In the genomic region with DNA sequence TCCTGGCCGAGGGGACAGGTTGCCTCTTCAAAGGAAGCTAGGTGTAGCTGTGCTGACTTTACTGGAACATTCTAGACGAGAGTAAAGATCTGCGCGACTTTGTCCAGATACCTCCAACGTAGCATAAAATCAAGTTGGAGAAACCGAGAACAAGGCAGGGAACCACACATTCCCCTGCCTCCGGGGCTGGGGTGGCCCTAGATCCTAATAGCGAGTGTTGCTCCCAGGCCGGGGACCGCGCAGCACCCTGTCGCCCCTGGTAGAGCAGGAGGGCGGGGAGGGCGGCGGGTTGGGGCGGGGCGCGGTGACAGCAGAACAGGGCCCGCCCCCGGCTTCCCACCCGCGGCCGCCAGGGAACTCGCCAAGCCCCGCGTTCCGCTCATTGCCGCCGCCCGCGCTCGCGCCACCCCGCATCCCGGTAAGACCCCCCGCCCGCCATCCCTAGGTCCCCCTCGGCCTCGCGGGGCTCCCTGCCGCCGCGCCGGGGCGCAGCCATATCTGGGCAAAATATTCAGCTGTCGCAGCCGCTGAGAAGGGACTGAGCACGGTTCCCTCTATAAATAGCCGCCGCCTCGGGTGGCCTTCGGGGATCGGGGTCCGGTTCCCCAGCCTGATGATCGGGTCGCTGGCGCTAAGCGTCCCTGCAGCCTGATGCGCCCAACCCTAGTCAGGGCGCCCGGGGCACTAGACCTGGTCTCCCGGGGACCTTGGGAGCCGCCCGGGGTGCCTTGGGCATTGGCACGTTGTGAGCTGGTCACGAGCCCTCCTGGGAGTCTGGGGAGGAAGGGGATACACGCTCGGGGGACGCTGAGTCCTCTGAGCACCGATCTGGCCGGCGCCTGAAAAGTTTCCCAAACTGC, we compare ENCODE assay signal across 8 mouse cellular contexts. TPM values are rescaled to one million over a fixed set of nuclear protein-coding genes. Genes with fewer than 3 reads are reported as not detected.
DNase-seq lines count a peak whose midpoint lies in the region; ATAC-seq and TF ChIP-seq lines count a peak whose summit lies in the region.

A gene (plus strand): TSS at position 44 of the 860 bp plus-strand sequence.

- TF ChIP-seq POLR2A in small intestine, adult 2 months (IDR thresholded peaks at IDR 0.05; ENCODE audit: low read depth, low read length): no peak

- no peak within 1 kb of the TSS for H3K27ac ChIP-seq in intestine, embryonic 15.5 days
- no peak within 1 kb of the TSS for H3K27ac ChIP-seq in small intestine, adult 2 months (ENCODE audit: insufficient read depth, low read depth, low read length)

- peak within 1 kb of the TSS; percentile 53 for H3K9ac ChIP-seq in intestine, embryonic 15.5 days

- H3K4me3 ChIP-seq in intestine, embryonic 15.5 days (replicated peaks): peak within 1 kb of the TSS; percentile 63
- peak within 1 kb of the TSS; percentile 60 for H3K4me3 ChIP-seq in small intestine, adult 2 months (ENCODE audit: low read depth, low read length)

- peaks cover 20% of the 10 kb centered on the region; the same call in 1 of the 2 replicates for H3K4me1 ChIP-seq in intestine, embryonic 15.5 days (replicated peaks)
- H3K4me1 ChIP-seq in small intestine, adult 2 months (ENCODE audit: control insufficient read depth, insufficient read depth, insufficient read length, low read length): peaks cover 4% of the 10 kb centered on the region; the same call in 1 of the 2 replicates

- DNase-seq in embryo, embryonic 10.5 days (ENCODE audit: low spot score): peak; percentile 47
- no peak for DNase-seq in embryo, embryonic 10 days (ENCODE audit: low spot score)
- DNase-seq in embryo, embryonic 9.5 days (ENCODE audit: extremely low spot score): peak; percentile 55
- DNase-seq in left cerebral cortex, postnatal 4 days: peak; percentile 44

- peaks cover 38% of the 10 kb centered on the region for H3K27me3 ChIP-seq in intestine, embryonic 15.5 days (replicated peaks)
- peaks cover 15% of the 10 kb centered on the region for H3K27me3 ChIP-seq in small intestine, adult 2 months (ENCODE audit: control insufficient read depth, insufficient read depth, low read length)

- TF ChIP-seq CTCF in small intestine, adult 2 months (IDR thresholded peaks at IDR 0.05; ENCODE audit: extremely low read depth, insufficient read length, insufficient replicate concordance, low read depth, low read length): no peak

- peak; percentile 78 for ATAC-seq in granulocyte monocyte progenitor cell, adult 5-6 weeks (replicated peaks; ENCODE audit: poor library complexity, severe bottlenecking)
- peak; percentile 79 for ATAC-seq in intestine, embryonic 15.5 days
- ATAC-seq in megakaryocyte-erythroid progenitor cell, adult 5-6 weeks (replicated peaks; ENCODE audit: low FRiP score, low TSS enrichment, poor library complexity, severe bottlenecking): peak; percentile 52

- H3K36me3 ChIP-seq in intestine, embryonic 15.5 days: 0 out of 2 replicates have a peak, but pooled peaks cover 1% of the 10 kb centered on the region
- H3K36me3 ChIP-seq in small intestine, adult 2 months (ENCODE audit: control insufficient read depth, insufficient read depth, low read length): peaks cover 2% of the 10 kb centered on the region; the same call in 1 of the 2 replicates

- intact Hi-C loops in left cerebral cortex, postnatal 4 days (cut with DNase I): loop anchor here (10.0 kb wide), 1 partner anchor 86 kb away; no protein-coding TSS in a partner anchor

- WGBS in intestine, embryonic 15.5 days: under 1% methylated on average over 68 of the region's 72 CpGs
- under 1% methylated on average over 71 of the region's 72 CpGs for WGBS in small intestine, adult 2 months

- H3K9me3 ChIP-seq in intestine, embryonic 15.5 days: no peaks in the 10 kb centered on the region

- peak within 1 kb of the TSS; percentile 100 for H3K4me2 ChIP-seq in intestine, embryonic 15.5 days (replicated peaks)

RNA-seq across cellular contexts. Expression of the gene that starts here (rescaled TPM):
- not detected in 2 replicates for total RNA-seq in granulocyte monocyte progenitor cell, adult 5-6 weeks (2014; fragmentation: Nextera tagmentation)
- total RNA-seq in granulocyte monocyte progenitor cell, adult 5-6 weeks (2017): 0.04 TPM in 1 of 2 replicates, not detected in the other
- 3.2 and 3.3 TPM in 2 replicates for polyA plus RNA-seq in intestine, embryonic 15.5 days (2015; fragmentation: Nextera tagmentation; extraction: Ambion mirVana)
- 1 to 10 TPM; 2.4 to 3.4 TPM for total RNA-seq in left cerebral cortex, postnatal 4 days (2021)
- 0.39 and 0.40 TPM in 2 replicates for total RNA-seq in megakaryocyte-erythroid progenitor cell, adult 5-6 weeks (2014; fragmentation: Nextera tagmentation)
- 1.3 TPM in 1 of 2 replicates, not detected in the other for total RNA-seq in megakaryocyte-erythroid progenitor cell, adult 5-6 weeks (2017)
- 0.67 and 1.2 TPM in 2 replicates for polyA plus RNA-seq in small intestine, adult 2 months (2012; rRNA removed)

Comparison
In these comparisons a context has a peak if more than half of its experiments do, and no peak if none do; other contexts are left out.
1. Peak in ATAC-seq in granulocyte monocyte progenitor cell, adult 5-6 weeks; RNA of the gene not detected or under 1 TPM.